Mouse (Mus musculus): ENCODE measurements at regions not wholly inside any gene's neighbourhood (a gene's known extent, or its start where the extent isn't known, plus 50 kb on each side); places are given as distances from the start of the nearest gene placed in this dataset.

- no peak for DNase-seq (ENCODE audit: low spot score)
Observed at GRCm38 (mm10) chr5:120251697-120252401, 135.6 kb downstream of the Rbm19 start.

GRCm38 (mm10) chr5:120252551-120252950 is 136.3 kb downstream of the Rbm19 start:
- DNase-seq (ENCODE audit: low spot score), result peak; percentile 17

GRCm38 (mm10) chr5:120262715-120263273 is 146.5 kb downstream of the Rbm19 start:
- no peak for DNase-seq (ENCODE audit: low spot score)

GRCm38 (mm10) chr5:120269416-120269860 is 153.2 kb downstream of the Rbm19 start:
- DNase-seq (ENCODE audit: low spot score), result no peak

- DNase-seq (ENCODE audit: low spot score), result no peak
Observed at GRCm38 (mm10) chr5:120270887-120271616, 154.8 kb downstream of the Rbm19 start.

- DNase-seq (ENCODE audit: low spot score), result no peak
Observed at GRCm38 (mm10) chr5:120276229-120276628, 155.3 kb upstream of the Lhx5 start.

- DNase-seq (ENCODE audit: low spot score), result no peak
Observed at GRCm38 (mm10) chr5:120280321-120280720, 151.2 kb upstream of the Lhx5 start.

GRCm38 (mm10) chr5:120280991-120281602 is 150.4 kb upstream of the Lhx5 start:
- DNase-seq (ENCODE audit: low spot score), result no peak

- no peak for DNase-seq (ENCODE audit: low spot score)
Observed at GRCm38 (mm10) chr5:120281840-120282565, 149.5 kb upstream of the Lhx5 start.

GRCm38 (mm10) chr5:120284625-120285024 is 146.9 kb upstream of the Lhx5 start:
- DNase-seq (ENCODE audit: low spot score), result no peak

- DNase-seq (ENCODE audit: low spot score), result no peak
Observed at GRCm38 (mm10) chr5:120285036-120285435, 146.5 kb upstream of the Lhx5 start.

- DNase-seq (ENCODE audit: low spot score), result no peak
Observed at GRCm38 (mm10) chr5:120286787-120287186, 144.7 kb upstream of the Lhx5 start.

- DNase-seq (ENCODE audit: low spot score), result no peak
Observed at GRCm38 (mm10) chr5:120288036-120288684, 143.3 kb upstream of the Lhx5 start.

- no peak for DNase-seq (ENCODE audit: low spot score)
Observed at GRCm38 (mm10) chr5:120294526-120295078, 136.9 kb upstream of the Lhx5 start.

- no peak for DNase-seq (ENCODE audit: low spot score)
Observed at GRCm38 (mm10) chr5:120297190-120297589, 134.3 kb upstream of the Lhx5 start.

- peak; percentile 28 for DNase-seq (ENCODE audit: low spot score)
Observed at GRCm38 (mm10) chr5:120297665-120298282, 133.7 kb upstream of the Lhx5 start.

- no peak for DNase-seq (ENCODE audit: low spot score)
Observed at GRCm38 (mm10) chr5:120301672-120302071, 129.8 kb upstream of the Lhx5 start.

GRCm38 (mm10) chr5:120302307-120302706 is 129.2 kb upstream of the Lhx5 start:
- DNase-seq (ENCODE audit: low spot score), result no peak

- no peak for DNase-seq (ENCODE audit: low spot score)
Observed at GRCm38 (mm10) chr5:120304295-120304701, 127.2 kb upstream of the Lhx5 start.

GRCm38 (mm10) chr5:120312299-120312698 is 119.2 kb upstream of the Lhx5 start:
- DNase-seq (ENCODE audit: low spot score), result no peak

GRCm38 (mm10) chr5:120313984-120314383 is 117.5 kb upstream of the Lhx5 start:
- no peak for DNase-seq (ENCODE audit: low spot score)
